Mouse (Mus musculus) retina, embryonic 14.5 days (tissue): ENCODE data around the gene Cend1.

Source experiments
- DNase-seq: peaks from one replicate; pipeline ENCODE4 v3.0.0-alpha.2; 2015; ENCODE audit warnings: low spot score

Cend1 gene

GRCm38 (mm10) chr7:141392552-141393222 is 36.6 kb downstream of the Cend1 start:
- DNase-seq, result peak; percentile 10

DNA sequence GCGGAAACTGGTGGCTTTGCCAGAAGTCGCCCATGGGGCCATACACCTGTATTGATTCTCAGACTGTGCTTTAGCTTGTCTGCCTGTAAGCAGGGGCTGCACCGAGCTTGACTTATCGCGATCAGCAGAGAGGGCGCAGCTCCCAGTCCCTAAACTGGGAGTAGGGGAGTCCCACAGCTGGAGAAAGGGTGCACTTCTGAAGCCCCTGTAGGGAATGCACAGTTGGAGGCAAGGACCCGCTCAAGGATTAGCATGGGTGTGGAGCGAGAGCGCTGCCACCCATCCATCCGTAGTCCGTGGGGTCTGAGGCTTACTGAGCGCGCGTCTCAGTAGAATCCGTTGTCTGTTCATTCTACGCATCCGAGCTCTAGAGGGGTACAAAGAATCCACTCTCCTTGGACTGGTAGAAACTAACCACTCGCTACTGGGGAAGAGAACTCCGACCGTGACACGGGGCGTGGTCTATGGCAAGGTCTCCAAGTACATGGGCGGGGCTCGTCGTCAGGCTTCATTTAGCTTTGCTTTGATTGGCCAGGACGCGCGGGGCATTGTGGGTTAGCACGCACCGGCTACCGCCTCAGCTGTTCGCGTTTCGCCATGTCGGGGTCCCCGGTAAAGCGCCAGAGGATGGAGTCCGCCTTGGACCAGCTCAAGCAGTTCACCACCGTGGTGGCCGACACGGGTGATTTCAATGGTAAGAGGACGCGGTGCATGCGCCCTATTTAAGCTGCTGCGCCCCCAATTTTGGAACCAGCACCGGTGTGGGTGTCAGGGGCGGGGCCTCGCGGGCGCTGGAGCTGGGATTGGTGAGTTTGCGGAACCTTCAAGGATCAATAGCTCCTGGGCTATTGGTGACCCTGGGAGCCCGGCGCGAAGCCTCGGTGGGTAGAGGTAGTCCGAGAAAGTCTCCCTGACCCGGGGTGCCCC is 37.4 kb downstream of the Cend1 start, which contains the start of gene Taldo1:
Taldo1 (plus strand) TSS at position 575 of the 927 bp plus-strand sequence.
- peak; percentile 98 for DNase-seq

- DNase-seq, result no peak
These were observed 38.7 kb downstream of the Cend1 start for GRCm38 (mm10) chr7:141390326-141391259.

- DNase-seq, result no peak
These were observed 40.7 kb downstream of the Cend1 start for GRCm38 (mm10) chr7:141388487-141389109.

GRCm38 (mm10) chr7:141387807-141388486 is 41.3 kb downstream of the Cend1 start:
- no peak for DNase-seq

GRCm38 (mm10) chr7:141381068-141381835 is 48.0 kb downstream of the Cend1 start:
- DNase-seq, result no peak

DNA sequence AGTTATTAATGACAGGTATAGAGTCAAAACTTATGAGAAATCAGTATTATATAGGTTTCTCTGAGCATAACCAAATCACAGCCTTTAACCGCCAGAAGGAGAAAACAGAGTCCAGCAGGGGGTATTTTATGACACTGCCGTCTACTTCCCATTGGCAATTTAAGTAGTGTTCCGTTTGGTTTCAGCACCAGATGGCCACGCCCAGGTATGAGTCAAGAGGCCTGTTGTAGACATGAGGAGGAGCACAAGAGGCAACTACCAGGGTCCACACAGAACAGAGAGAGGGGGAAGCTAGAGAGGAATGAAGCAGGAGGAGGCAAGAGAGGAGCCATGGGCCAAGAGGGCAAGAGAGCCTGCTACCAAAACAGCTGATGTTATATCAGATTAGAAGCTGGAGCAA is 49.7 kb downstream of the Cend1 start:
- DNase-seq, result no peak
